Mouse (Mus musculus): Measurements from ENCODE around the gene Pjvk.

DNA sequence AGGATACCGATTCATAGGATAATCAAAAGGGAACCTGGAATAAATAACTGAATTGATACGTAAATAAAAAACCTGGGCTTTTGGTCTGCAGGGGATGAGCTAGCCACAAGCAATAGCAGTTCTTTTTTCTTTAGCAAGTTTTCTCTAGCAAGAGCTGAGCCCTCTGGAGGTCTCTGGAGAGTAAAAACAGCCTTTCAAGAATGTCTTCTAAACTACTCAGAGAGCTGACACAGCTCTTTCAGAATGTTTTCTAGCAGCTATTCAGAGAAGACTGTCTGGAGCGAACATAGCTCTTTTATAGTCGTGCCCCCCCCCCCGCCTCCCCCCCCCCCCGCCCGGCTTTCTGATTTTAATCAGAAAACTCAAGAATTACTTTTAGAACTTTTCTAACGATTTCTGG is 11.1 kb downstream of the Pjvk start:
- TF ChIP-seq TCF12 (IDR thresholded peaks at IDR 0.05; ENCODE audit: insufficient read depth, poor library complexity, severe bottlenecking) (no peak), POLR2A (IDR thresholded peaks at IDR 0.05; ENCODE audit: insufficient read length, low read depth) (no peak), MAX (IDR thresholded peaks at IDR 0.05; ENCODE audit: low read depth) (no peak), USF1 (IDR thresholded peaks at IDR 0.05; ENCODE audit: low read depth) (no peak)
